Mouse (Mus musculus) CH12.LX (cell line): ENCODE data around the gene Gm4847. TPM values are rescaled to one million over a fixed set of nuclear protein-coding genes. Genes with fewer than 3 reads are reported as not detected.

ENCODE experiments used
- DNase-seq: peaks from one replicate; pipeline ENCODE4 v3.0.0-alpha.2; 2013; ENCODE audit errors: extremely low read depth
- H3K27ac ChIP-seq: 2 replicates; pipeline ENCODE4 v1.5.1; 2012; ENCODE audit warnings: low read depth, mild to moderate bottlenecking, control low read depth, moderate library complexity; ENCODE audit not compliant: insufficient read depth
- H3K27me3 ChIP-seq: replicated peaks from 2 replicates; pipeline ENCODE3; 2012; ENCODE audit warnings: inconsistent platforms
- H3K36me3 ChIP-seq, 2 experiments: replicated peaks in 1 of 2; 2 replicates each; pipeline versions ENCODE3 to v1.6.1; 2012; ENCODE audit warnings: inconsistent platforms in 1 of 2, low read length in 1 of 2, mild to moderate bottlenecking in 1 of 2, mixed read lengths in 1 of 2, moderate library complexity in 1 of 2; ENCODE audit not compliant: control insufficient read depth in 1 of 2, insufficient read depth in 1 of 2
- H3K4me1 ChIP-seq, 2 experiments: 2 replicates each; pipeline ENCODE4 v1.6.1; 2012; ENCODE audit warnings: inconsistent platforms in 1 of 2, moderate library complexity in 1 of 2; ENCODE audit not compliant: insufficient read depth in 2 of 2, control insufficient read depth in 1 of 2
- H3K4me2 ChIP-seq: 2 replicates; pipeline ENCODE4 v1.6.1; 2012; ENCODE audit warnings: low read depth, mild to moderate bottlenecking, control low read depth; ENCODE audit not compliant: poor library complexity, insufficient read depth, severe bottlenecking
- H3K4me3 ChIP-seq, 3 experiments: fragments of 150-350 bp in 1 of 3; sonication (generic) in 1 of 3; replicated peaks in 1 of 3; 2 replicates each; pipeline versions ENCODE3 to v1.5.1; 2011 to 2012; ENCODE audit warnings: low read depth in 2 of 3, low read length in 2 of 3, mild to moderate bottlenecking in 2 of 3, moderate library complexity in 2 of 3, control low read depth in 1 of 3, improper control_type of control experiment in 1 of 3, inconsistent platforms in 1 of 3, mixed read lengths in 1 of 3; ENCODE audit not compliant: poor library complexity in 1 of 3
- H3K79me2 ChIP-seq: replicated peaks from 2 replicates; pipeline ENCODE4 v1.6.1; 2012; ENCODE audit warnings: mild to moderate bottlenecking, moderate library complexity; ENCODE audit not compliant: control insufficient read depth, poor library complexity, insufficient read depth, severe bottlenecking; ENCODE audit errors: extremely low read depth
- H3K9ac ChIP-seq: 2 replicates; pipeline ENCODE4 v1.6.1; 2012; ENCODE audit warnings: low read depth, mild to moderate bottlenecking, control low read depth, moderate library complexity; ENCODE audit not compliant: insufficient read depth
- H3K9me3 ChIP-seq: replicated peaks from 2 replicates; pipeline ENCODE3; 2012; ENCODE audit warnings: low read length, inconsistent platforms, mixed read lengths
- CHD2 ChIP-seq: IDR thresholded peaks from 2 replicates; pipeline ENCODE4 v1.6.1; 2011; ENCODE audit warnings: low read length, improper control_type of control experiment
- CTCF ChIP-seq, 2 experiments: IDR thresholded peaks in 1 of 2; conservative IDR thresholded peaks in 1 of 2; 2 replicates each; pipeline ENCODE4 v1.5.1; 2011 to 2012; ENCODE audit warnings: low read depth in 2 of 2, low read length in 2 of 2, improper control_type of control experiment in 1 of 2, inconsistent platforms in 1 of 2, mild to moderate bottlenecking in 1 of 2, moderate library complexity in 1 of 2
- E2F4 ChIP-seq: IDR thresholded peaks from 2 replicates; pipeline ENCODE4 v1.6.1; 2011; ENCODE audit warnings: low read depth, low read length, improper control_type of control experiment; ENCODE audit not compliant: insufficient replicate concordance
- IRF4 ChIP-seq: IDR thresholded peaks from 2 replicates; pipeline ENCODE4 v1.6.1; 2014; ENCODE audit warnings: low read depth, mild to moderate bottlenecking, inconsistent platforms, low read length, improper control_type of control experiment
- MAFK ChIP-seq: IDR thresholded peaks from 2 replicates; pipeline ENCODE4 v1.6.1; 2011; ENCODE audit warnings: low read length, improper control_type of control experiment; ENCODE audit not compliant: insufficient replicate concordance
- MAX ChIP-seq: IDR thresholded peaks from 2 replicates; pipeline ENCODE4 v1.6.1; 2011; ENCODE audit warnings: low read length, improper control_type of control experiment
- MEF2A ChIP-seq: IDR thresholded peaks from 2 replicates; pipeline ENCODE4 v1.6.1; 2014; ENCODE audit warnings: low read depth, mild to moderate bottlenecking, inconsistent platforms, low read length, improper control_type of control experiment, borderline replicate concordance
- MYC ChIP-seq: IDR thresholded peaks from 2 replicates; pipeline ENCODE4 v1.6.1; 2011; ENCODE audit warnings: low read depth, mild to moderate bottlenecking, improper control_type of control experiment, low read length
- RAD21 ChIP-seq: IDR thresholded peaks from 2 replicates; pipeline ENCODE4 v1.6.1; 2011; ENCODE audit warnings: low read depth, mild to moderate bottlenecking, low read length, improper control_type of control experiment, moderate library complexity
- TBP ChIP-seq: conservative IDR thresholded peaks from 2 replicates; pipeline ENCODE4 v1.6.1; 2011; ENCODE audit warnings: low read depth, low read length, improper control_type of control experiment
- TCF12 ChIP-seq: IDR thresholded peaks from 2 replicates; pipeline ENCODE4 v1.6.1; 2014; ENCODE audit warnings: low read depth, mild to moderate bottlenecking, inconsistent platforms, low read length, improper control_type of control experiment
- UBTF ChIP-seq: IDR thresholded peaks from 2 replicates; pipeline ENCODE4 v1.6.1; 2012; ENCODE audit warnings: low read depth, mild to moderate bottlenecking, inconsistent platforms, low read length, improper control_type of control experiment, moderate library complexity
- USF2 ChIP-seq: conservative IDR thresholded peaks from 2 replicates; pipeline ENCODE4 v1.6.1; 2011; ENCODE audit warnings: low read depth, low read length, improper control_type of control experiment
- ZMIZ1 ChIP-seq: IDR thresholded peaks from 2 replicates; pipeline ENCODE4 v1.6.1; 2012; ENCODE audit warnings: low read depth, mild to moderate bottlenecking, inconsistent platforms, low read length, improper control_type of control experiment
- dilution Hi-C: fragments of 300-500 bp; cut with MboI; formaldehyde crosslinking; loops from 2 replicates; pipeline ENCODE4 v1.14.3; 2020; ENCODE audit warnings: low sequenced_read_pairs; ENCODE audit not compliant: extremely low pct_unique_long_range_greater_than_20kb, extremely low pct_ligation_motif_present
- in situ Hi-C: fragments of 300-500 bp; cut with MboI; formaldehyde crosslinking; loops from 3 replicates; pipeline ENCODE4 v1.14.3; 2019; ENCODE audit warnings: low sequenced_read_pairs, low pct_ligation_motif_present, low pct_unique_long_range_greater_than_20kb, mixed read lengths
- polyA plus RNA-seq: library from polyadenylated mRNA; unstranded; fragments of >175 nt; gene quantifications from 2 replicates; pipeline ENCODE4 v1.2.1, GENCODE M21; 2012; ENCODE audit warnings: low read depth; ENCODE audit not compliant: insufficient read length
- total RNA-seq, 2 experiments: library from RNA; depleted of rRNA; stranded (reverse); fragments of 300-350 nt in 1 of 2; fragments of >200 nt in 1 of 2; gene quantifications; 2 replicates each; pipeline ENCODE4 v1.2.3; 2012 to 2014

Gm4847 gene
- total and polyA plus RNA-seq, 3 experiments: not detected

GRCm38 (mm10) chr1:166660800-166661199, 13.3 kb upstream of the Gm4847 start:
- Histone ChIP-seq H3K4me1 (no peaks in the 10 kb centered on the region), H3K9ac (no peak overlapping the region), H3K4me3 (no peak overlapping the region), H3K79me2 (no peaks in the 10 kb centered on the region), H3K27me3 (no peaks in the 10 kb centered on the region), H3K36me3 (no peaks in the 10 kb centered on the region), H3K27ac (no peak overlapping the region), H3K4me2 (no peak overlapping the region), H3K9me3 (no peaks in the 10 kb centered on the region)
- dilution Hi-C loops (no loop called here), in situ Hi-C loops (no loop called here)
- no peak for DNase-seq
- TF ChIP-seq MAFK (no peak), TBP (no peak), TCF12 (no peak), MAX (no peak), MEF2A (no peak), MYC (no peak), E2F4 (no peak), USF2 (no peak), ZMIZ1 (no peak), CHD2 (no peak), RAD21 (no peak), UBTF (no peak), CTCF (conservative IDR thresholded peaks at IDR 0.05 in 1 of 2, IDR thresholded peaks at IDR 0.05 in 1 of 2; ENCODE audit: low read depth in 2 of 2, low read length in 2 of 2) (no peak), IRF4 (no peak)
- TF ChIP-seq, all 38 proteins: peak for 0

Other genes with a start within 250 kb of the Gm4847 start
- gene Pogk, start 237.8 kb downstream of the Gm4847 start, total RNA-seq (2012; rRNA removed): 9.9 and 10.4 TPM in 2 replicates
- 4.9 TPM in 2 replicates for gene Pogk, start 237.8 kb downstream of the Gm4847 start, total RNA-seq (2014; rRNA removed)
- 7.1 and 7.3 TPM in 2 replicates for gene Pogk, start 237.8 kb downstream of the Gm4847 start, polyA plus RNA-seq
- not detected in 2 replicates for gene Gm4846, start 150.1 kb downstream of the Gm4847 start, total RNA-seq (2012; rRNA removed)
- not detected in 2 replicates for gene Gm4846, start 150.1 kb downstream of the Gm4847 start, total RNA-seq (2014; rRNA removed)
- gene Gm4846, start 150.1 kb downstream of the Gm4847 start, polyA plus RNA-seq: not detected in 2 replicates
- not detected in 2 replicates for gene Fmo9, start 34.2 kb upstream of the Gm4847 start, total RNA-seq (2012; rRNA removed)
- not detected in 2 replicates for gene Fmo9, start 34.2 kb upstream of the Gm4847 start, total RNA-seq (2014; rRNA removed)
- not detected in 2 replicates for gene Fmo9, start 34.2 kb upstream of the Gm4847 start, polyA plus RNA-seq